Mouse (Mus musculus) cerebellum, postnatal 14 days (tissue): ENCODE measurements around the gene Acot7.

Experiments
- DNase-seq, 2 experiments: peaks; one replicate each; pipeline ENCODE4 v3.0.0; 2021; ENCODE audit warnings: mixed read lengths in 2 of 2

Acot7 gene

GRCm38 (mm10) chr4:152277916-152278315 is 100.0 kb downstream of the Acot7 start:
- DNase-seq, result no peak

- DNase-seq, result peak; percentile 68 to 75
These were observed 101.1 kb downstream of the Acot7 start for GRCm38 (mm10) chr4:152278986-152279385.

GRCm38 (mm10) chr4:152281601-152282000 is 103.7 kb downstream of the Acot7 start:
- no peak for DNase-seq

- no peak for DNase-seq
These were observed 104.8 kb downstream of the Acot7 start for GRCm38 (mm10) chr4:152282721-152283120.

GRCm38 (mm10) chr4:152283186-152283950 is 105.4 kb downstream of the Acot7 start:
- DNase-seq, result peak; percentile 84 to 90

GRCm38 (mm10) chr4:152285505-152285904 is 107.6 kb downstream of the Acot7 start:
- DNase-seq, result peak; percentile 84 to 87

GRCm38 (mm10) chr4:152286183-152286582 is 108.2 kb downstream of the Acot7 start:
- DNase-seq, result peak in 1 of 2 experiments; percentile 36

GRCm38 (mm10) chr4:152286887-152287286 is 109.0 kb downstream of the Acot7 start:
- DNase-seq, result peak in 1 of 2 experiments; percentile 36

GRCm38 (mm10) chr4:152287317-152288120 is 109.6 kb downstream of the Acot7 start:
- no peak for DNase-seq

- DNase-seq, result no peak
These were observed 110.5 kb downstream of the Acot7 start for GRCm38 (mm10) chr4:152288398-152288945.

- DNase-seq, result no peak
These were observed 112.5 kb downstream of the Acot7 start for GRCm38 (mm10) chr4:152290385-152290784.

GRCm38 (mm10) chr4:152290991-152291390 is 113.1 kb downstream of the Acot7 start:
- DNase-seq, result no peak

- no peak for DNase-seq
These were observed 113.6 kb downstream of the Acot7 start, which contains the start of gene Hes3 for GRCm38 (mm10) chr4:152291562-152291961. Gene Hes3 (minus strand): TSS chr4:152291662.

GRCm38 (mm10) chr4:152292102-152292765 is 114.3 kb downstream of the Acot7 start:
- DNase-seq, result no peak

- no peak for DNase-seq
These were observed 116.4 kb downstream of the Acot7 start for GRCm38 (mm10) chr4:152294188-152294929.

GRCm38 (mm10) chr4:152295916-152296315 is 118.0 kb downstream of the Acot7 start:
- DNase-seq, result no peak

GRCm38 (mm10) chr4:152296371-152296770 is 118.4 kb downstream of the Acot7 start:
- DNase-seq, result no peak

- DNase-seq, result peak; percentile 100
These were observed 119.2 kb downstream of the Acot7 start, which contains the start of gene Icmt for GRCm38 (mm10) chr4:152296874-152297861. Gene Icmt (plus strand): TSS chr4:152297227.

- DNase-seq, result no peak
These were observed 120.9 kb downstream of the Acot7 start for GRCm38 (mm10) chr4:152298836-152299235.

- peak in 1 of 2 experiments; percentile 62 for DNase-seq
These were observed 122.4 kb downstream of the Acot7 start for GRCm38 (mm10) chr4:152300375-152300774.

- no peak for DNase-seq
These were observed 124.1 kb downstream of the Acot7 start for GRCm38 (mm10) chr4:152302012-152302411.
